ENCODE assay signal across 25 mouse cellular contexts in genomic region chr11:68019156-68019555, GRCm38 (mm10). TPM values are rescaled to one million over a fixed set of nuclear protein-coding genes. Genes with fewer than 3 reads are reported as not detected.
DNase-seq lines count a peak whose midpoint lies in the region; ATAC-seq lines count a peak whose summit lies in the region.
"Had no signal": no experiment of that assay in that cellular context is flagged by ENCODE, and none has a peak within 500 bp of the region (broad histone marks: within the 10 kb centered on the region; RNA-seq: fewer than 3 reads in every experiment).

No protein-coding gene starts in this region.

- H3K36me3 ChIP-seq in kidney, embryonic 15.5 days = no peaks in the 10 kb centered on the region
- H3K36me3 ChIP-seq: embryonic facial prominence, embryonic 15.5 days; hindbrain, embryonic 12.5 days; neural tube, embryonic 15.5 days had no signal

- H3K4me1 ChIP-seq in kidney, embryonic 15.5 days = peaks cover 27% of the 10 kb centered on the region

- 0 out of 2 replicates have a peak overlapping the region, but pooled peaks have one; percentile 41 for H3K27ac ChIP-seq in kidney, embryonic 15.5 days
- H3K27ac ChIP-seq: embryonic facial prominence, embryonic 15.5 days; hindbrain, embryonic 12.5 days; kidney, postnatal 0 days; macrophage; neural tube, embryonic 15.5 days had no signal

- no peak overlapping the region for H3K9ac ChIP-seq in kidney, embryonic 15.5 days
- H3K9ac ChIP-seq: embryonic facial prominence, embryonic 15.5 days; hindbrain, embryonic 12.5 days; liver, postnatal 0 days; neural tube, embryonic 15.5 days had no signal

- H3K9me3 ChIP-seq in kidney, embryonic 15.5 days (replicated peaks) = no peaks in the 10 kb centered on the region
- H3K9me3 ChIP-seq: embryonic facial prominence, embryonic 15.5 days; hindbrain, embryonic 12.5 days; neural tube, embryonic 15.5 days had no signal

- no peak for DNase-seq in frontal cortex, postnatal 10 days (ENCODE audit: low spot score in 2 of 2)
- no peak for DNase-seq in kidney, postnatal 14 days
- DNase-seq in yolk sac, embryonic 10.5 days (ENCODE audit: low spot score) = no peak
- DNase-seq: adrenal gland, postnatal 25 days; cerebellum, adult 9-10 months; gastrocnemius, postnatal 10 days; heart, adult 18-20 months; heart, postnatal 10 days; kidney, adult 11 months; liver, postnatal 0 days; right cerebral cortex, adult 18-20 months; right cerebral cortex, postnatal 4 days; thymus, postnatal 25 days had no signal

- H3K4me3 ChIP-seq in kidney, embryonic 15.5 days (replicated peaks) = no peak overlapping the region
- H3K4me3 ChIP-seq: embryonic facial prominence, embryonic 15.5 days; hindbrain, embryonic 12.5 days; neural tube, embryonic 15.5 days had no signal

- WGBS in kidney, embryonic 15.5 days = 66% methylated on average over 11 of the region's 11 CpGs

- ATAC-seq in frontal cortex, adult (ENCODE audit: low TSS enrichment) = peak; percentile 89
- ATAC-seq in kidney, embryonic 15.5 days (replicated peaks; ENCODE audit: low FRiP score) = no peak
- ATAC-seq in common myeloid progenitor, adult 5-6 weeks (replicated peaks; ENCODE audit: low read depth, poor library complexity, severe bottlenecking) = peak; percentile 89
- ATAC-seq in megakaryocyte-erythroid progenitor cell, adult 5-6 weeks (replicated peaks; ENCODE audit: low FRiP score, low TSS enrichment, poor library complexity, severe bottlenecking) = peak; percentile 74
- ATAC-seq: forebrain, embryonic 14.5 days; liver, postnatal 0 days; midbrain, embryonic 16.5 days had no signal

- H3K27me3 ChIP-seq in kidney, embryonic 15.5 days = no peaks in the 10 kb centered on the region
- H3K27me3 ChIP-seq: embryonic facial prominence, embryonic 15.5 days; hindbrain, embryonic 12.5 days; neural tube, embryonic 15.5 days had no signal

- no peak overlapping the region for H3K4me2 ChIP-seq in kidney, embryonic 15.5 days
- H3K4me2 ChIP-seq: embryonic facial prominence, embryonic 15.5 days; hindbrain, embryonic 12.5 days; neural tube, embryonic 15.5 days had no signal

RNA-seq across cellular contexts. Expression of gene Stx8, which starts 53.2 kb away (rescaled TPM):
- polyA plus RNA-seq in kidney, embryonic 15.5 days (2015; fragmentation: Nextera tagmentation; extraction: Ambion mirVana) = 51.1 and 52.4 TPM in 2 replicates
- 19.6 and 20.5 TPM in 2 replicates for total RNA-seq in common myeloid progenitor, adult 5-6 weeks (2017)
- 7.6 and 22.8 TPM in 2 replicates for total RNA-seq in megakaryocyte-erythroid progenitor cell, adult 5-6 weeks (2014; fragmentation: Nextera tagmentation)
- 29.6 and 34.6 TPM in 2 replicates for total RNA-seq in megakaryocyte-erythroid progenitor cell, adult 5-6 weeks (2017)

RNA-seq across cellular contexts. Expression of gene Cfap52, which starts 53.7 kb away (rescaled TPM):
- 1.2 and 1.5 TPM in 2 replicates for polyA plus RNA-seq in kidney, embryonic 15.5 days (2015; fragmentation: Nextera tagmentation; extraction: Ambion mirVana)
- not detected in 2 replicates for total RNA-seq in common myeloid progenitor, adult 5-6 weeks (2017)
- not detected in 2 replicates for total RNA-seq in megakaryocyte-erythroid progenitor cell, adult 5-6 weeks (2014; fragmentation: Nextera tagmentation)
- not detected in 2 replicates for total RNA-seq in megakaryocyte-erythroid progenitor cell, adult 5-6 weeks (2017)
- total RNA-seq: adrenal gland, postnatal 25 days; heart, postnatal 10 days; liver, adult 2 months had no signal
- polyA plus RNA-seq: liver, adult 2 months; liver, postnatal 0 days; macrophage had no signal
